Mouse (Mus musculus) limb, embryonic 10.5 days (tissue): Measurements from ENCODE around the gene Rer1. TPM values are rescaled to one million over a fixed set of nuclear protein-coding genes. Genes with fewer than 3 reads are reported as not detected.

Experiments
- DNase-seq: peaks from one replicate; pipeline ENCODE4 v3.0.0-alpha.2; 2017; ENCODE audit warnings: low spot score
- H3K27ac ChIP-seq: fragments of 300-500 bp; sonication (generic); 2 replicates; pipeline ENCODE4 v1.5.1; 2016; ENCODE audit warnings: mild to moderate bottlenecking
- H3K27me3 ChIP-seq: fragments of 300-500 bp; sonication (generic); 2 replicates; pipeline ENCODE4 v1.6.1; 2016; ENCODE audit warnings: low read depth, mild to moderate bottlenecking; ENCODE audit not compliant: poor library complexity, severe bottlenecking
- H3K36me3 ChIP-seq: fragments of 300-500 bp; sonication (generic); 2 replicates; pipeline ENCODE4 v1.6.1; 2016; ENCODE audit warnings: mild to moderate bottlenecking, moderate library complexity
- H3K4me1 ChIP-seq: fragments of 300-500 bp; sonication (generic); 2 replicates; pipeline ENCODE4 v1.6.1; 2016
- H3K4me3 ChIP-seq: fragments of 300-500 bp; sonication (generic); 2 replicates; pipeline ENCODE4 v1.5.1; 2016; ENCODE audit warnings: mild to moderate bottlenecking, moderate library complexity
- H3K9me3 ChIP-seq: fragments of 300-500 bp; sonication (generic); replicated peaks from 2 replicates; pipeline ENCODE4 v1.6.1; 2016; ENCODE audit warnings: mild to moderate bottlenecking
- WGBS: fragments of 180-500 bp; shearing (Covaris S2); methylation state at CpG from one replicate; pipeline ENCODE4 v1.1.7; 2016; 5-methylcytosine and 5-hydroxymethylcytosine counted together
- polyA plus RNA-seq: library from polyadenylated mRNA; unstranded; fragments of >200 nt; fragmentation: Nextera tagmentation; extraction: Ambion mirVana; gene quantifications from 2 replicates; pipeline ENCODE4 v1.2.1, GENCODE M21; 2016

The Rer1 gene
- polyA plus RNA-seq, 1 experiment from 2014 or later = 133 TPM

GRCm38 (mm10) chr4:155064474-155064873 is 21.7 kb downstream of the Rer1 start:
- Histone ChIP-seq H3K4me1 (peaks cover 25% of the 10 kb centered on the region), H3K27ac (no peak overlapping the region)
- WGBS = 59% methylated on average over 2 of the region's 2 CpGs

GRCm38 (mm10) chr4:155063895-155064294 is 22.3 kb downstream of the Rer1 start:
- no peaks in the 10 kb centered on the region for H3K27me3 ChIP-seq
- WGBS = 35% methylated on average over 3 of the region's 3 CpGs
- no peak for DNase-seq
- no peak overlapping the region for H3K4me3 ChIP-seq
- peaks cover 25% of the 10 kb centered on the region for H3K4me1 ChIP-seq
- peaks cover 10% of the 10 kb centered on the region for H3K36me3 ChIP-seq
- H3K27ac ChIP-seq = no peak overlapping the region
- H3K9me3 ChIP-seq = no peaks in the 10 kb centered on the region

More at GRCm38 (mm10) chr4:155064474-155064873, 21.7 kb downstream of the Rer1 start:
- Histone ChIP-seq H3K36me3 (peaks cover 16% of the 10 kb centered on the region), H3K27me3 (no peaks in the 10 kb centered on the region), H3K9me3 (no peaks in the 10 kb centered on the region), H3K4me3 (no peak overlapping the region)
- DNase-seq = no peak

GRCm38 (mm10) chr4:155058325-155058724 is 27.9 kb downstream of the Rer1 start:
- H3K36me3 ChIP-seq = no peaks in the 10 kb centered on the region
- peaks cover 32% of the 10 kb centered on the region; the same call in 1 of the 2 replicates for H3K27me3 ChIP-seq
- H3K4me3 ChIP-seq = no peak overlapping the region
- no peaks in the 10 kb centered on the region for H3K9me3 ChIP-seq
- DNase-seq = no peak
- H3K4me1 ChIP-seq = peaks cover 11% of the 10 kb centered on the region; the same call in 1 of the 2 replicates
- 0 out of 2 replicates have a peak overlapping the region, but pooled peaks have one; percentile 15 for H3K27ac ChIP-seq
- 40% methylated on average over 10 of the region's 10 CpGs for WGBS

GRCm38 (mm10) chr4:155056724-155057123 is 29.5 kb downstream of the Rer1 start, which contains the start of gene Plch2:
Gene Plch2 (minus strand): TSS chr4:155056784.
- Histone ChIP-seq H3K9me3 (no peaks in the 10 kb centered on the region), H3K27me3 (peaks cover 32% of the 10 kb centered on the region; the same call in 1 of the 2 replicates), H3K4me3 (no peak within 1 kb of the TSS), H3K4me1 (peaks cover 11% of the 10 kb centered on the region; the same call in 1 of the 2 replicates), H3K36me3 (no peaks in the 10 kb centered on the region), H3K27ac (no peak within 1 kb of the TSS; the same call in 1 of the 2 replicates)
- 70% methylated on average over 10 of the region's 10 CpGs for WGBS
- DNase-seq = no peak

GRCm38 (mm10) chr4:155050116-155050515 is 36.1 kb downstream of the Rer1 start:
- Histone ChIP-seq H3K27ac (no peak overlapping the region), H3K4me3 (no peak overlapping the region), H3K4me1 (no peaks in the 10 kb centered on the region), H3K36me3 (no peaks in the 10 kb centered on the region), H3K27me3 (peaks cover 28% of the 10 kb centered on the region), H3K9me3 (no peaks in the 10 kb centered on the region)
- no peak for DNase-seq
- 67% methylated on average over 7 of the region's 7 CpGs for WGBS

GRCm38 (mm10) chr4:155046636-155047035 is 39.5 kb downstream of the Rer1 start:
- no peaks in the 10 kb centered on the region for H3K9me3 ChIP-seq
- 85% methylated on average over 14 of the region's 14 CpGs for WGBS
- no peaks in the 10 kb centered on the region for H3K36me3 ChIP-seq
- H3K4me1 ChIP-seq = peaks cover 15% of the 10 kb centered on the region
- DNase-seq = no peak
- H3K27me3 ChIP-seq = peaks cover 62% of the 10 kb centered on the region
- no peak overlapping the region for H3K27ac ChIP-seq
- no peak overlapping the region for H3K4me3 ChIP-seq

- no peak overlapping the region for H3K27ac ChIP-seq
- H3K36me3 ChIP-seq = no peaks in the 10 kb centered on the region
- peak overlapping the region; percentile 49 for H3K4me3 ChIP-seq
- DNase-seq = no peak
- peaks cover 15% of the 10 kb centered on the region for H3K4me1 ChIP-seq
- WGBS = 1% methylated on average over 25 of the region's 25 CpGs
- H3K9me3 ChIP-seq = no peaks in the 10 kb centered on the region
- H3K27me3 ChIP-seq = peaks cover 85% of the 10 kb centered on the region
Observed at GRCm38 (mm10) chr4:155043289-155043625, 42.9 kb downstream of the Rer1 start.

- H3K36me3 ChIP-seq = no peaks in the 10 kb centered on the region
- 0 out of 2 replicates have a peak overlapping the region, but pooled peaks have one; percentile 15 for H3K27ac ChIP-seq
- 3% methylated on average over 65 of the region's 65 CpGs for WGBS
- no peak for DNase-seq
- peak overlapping the region; percentile 49 for H3K4me3 ChIP-seq
- H3K9me3 ChIP-seq = no peaks in the 10 kb centered on the region
- peaks cover 15% of the 10 kb centered on the region for H3K4me1 ChIP-seq
- H3K27me3 ChIP-seq = peaks cover 86% of the 10 kb centered on the region
Observed at GRCm38 (mm10) chr4:155042606-155043288, 43.4 kb downstream of the Rer1 start.

- WGBS = 69% methylated on average over 6 of the region's 6 CpGs
- no peaks in the 10 kb centered on the region for H3K9me3 ChIP-seq
- no peak overlapping the region for H3K4me3 ChIP-seq
- H3K27me3 ChIP-seq = peaks cover 87% of the 10 kb centered on the region
- no peak for DNase-seq
- no peak overlapping the region for H3K27ac ChIP-seq
- peaks cover 15% of the 10 kb centered on the region for H3K4me1 ChIP-seq
- H3K36me3 ChIP-seq = no peaks in the 10 kb centered on the region
Observed at GRCm38 (mm10) chr4:155040696-155041095, 45.5 kb downstream of the Rer1 start.

- WGBS = 65% methylated on average over 9 of the region's 9 CpGs
- no peaks in the 10 kb centered on the region for H3K36me3 ChIP-seq
- H3K4me3 ChIP-seq = no peak overlapping the region
- peaks cover 15% of the 10 kb centered on the region for H3K4me1 ChIP-seq
- DNase-seq = no peak
- H3K27ac ChIP-seq = no peak overlapping the region
- no peaks in the 10 kb centered on the region for H3K9me3 ChIP-seq
- peaks cover 87% of the 10 kb centered on the region for H3K27me3 ChIP-seq
Observed at GRCm38 (mm10) chr4:155040197-155040596, 46.0 kb downstream of the Rer1 start.

- Histone ChIP-seq H3K4me3 (no peak overlapping the region), H3K4me1 (peaks cover 35% of the 10 kb centered on the region), H3K9me3 (no peaks in the 10 kb centered on the region), H3K36me3 (no peaks in the 10 kb centered on the region), H3K27me3 (peaks cover 80% of the 10 kb centered on the region), H3K27ac (no peak overlapping the region)
- no peak for DNase-seq
- 70% methylated on average over 13 of the region's 13 CpGs for WGBS
Observed at GRCm38 (mm10) chr4:155034787-155035186, 51.4 kb downstream of the Rer1 start.

- DNase-seq = no peak
- H3K27ac ChIP-seq = no peak overlapping the region
- H3K4me3 ChIP-seq = no peak overlapping the region
- H3K9me3 ChIP-seq = no peaks in the 10 kb centered on the region
- H3K4me1 ChIP-seq = peaks cover 37% of the 10 kb centered on the region
- H3K27me3 ChIP-seq = peaks cover 75% of the 10 kb centered on the region
- 35% methylated on average over 7 of the region's 7 CpGs for WGBS
- no peaks in the 10 kb centered on the region for H3K36me3 ChIP-seq
Observed at GRCm38 (mm10) chr4:155034202-155034601, 52.0 kb downstream of the Rer1 start.

- H3K4me1 ChIP-seq = peaks cover 37% of the 10 kb centered on the region
- no peaks in the 10 kb centered on the region for H3K36me3 ChIP-seq
- H3K27ac ChIP-seq = no peak overlapping the region
- no peak for DNase-seq
- no peak overlapping the region for H3K4me3 ChIP-seq
- WGBS = 35% methylated on average over 6 of the region's 6 CpGs
- peaks cover 75% of the 10 kb centered on the region for H3K27me3 ChIP-seq
- H3K9me3 ChIP-seq = no peaks in the 10 kb centered on the region
Observed at GRCm38 (mm10) chr4:155033115-155033514, 53.1 kb downstream of the Rer1 start.
